Mouse (Mus musculus) embryonic facial prominence, embryonic 14.5 days (tissue): Measurements from ENCODE around the gene Pgs1. TPM values are rescaled to one million over a fixed set of nuclear protein-coding genes. Genes with fewer than 3 reads are reported as not detected.
A peak's percentile ranks its signal among the peaks of the same experiment; 100 is the strongest.

ENCODE experiments used
- ATAC-seq: fragments of 200-750 bp; cut with Nextera tagmentation; 2 replicates; pipeline ENCODE4 v1.8.0; 2017; ENCODE audit warnings: low read depth, moderate number of reproducible peaks, moderate TSS enrichment
- DNase-seq: peaks from one replicate; pipeline ENCODE4 v3.0.0-alpha.2; 2015; ENCODE audit warnings: low spot score
- H3K27ac ChIP-seq: fragments of 300-500 bp; sonication (generic); replicated peaks from 2 replicates; pipeline ENCODE4 v1.5.1; 2014; ENCODE audit warnings: low read depth, mild to moderate bottlenecking, low read length, moderate library complexity
- H3K27me3 ChIP-seq: fragments of 300-500 bp; sonication (generic); replicated peaks from 2 replicates; pipeline ENCODE4 v1.6.1; 2014; ENCODE audit warnings: low read length; ENCODE audit not compliant: control insufficient read depth, insufficient read depth
- H3K36me3 ChIP-seq: fragments of 300-500 bp; sonication (generic); 2 replicates; pipeline ENCODE4 v1.6.1; 2014; ENCODE audit warnings: low read length, mixed read lengths; ENCODE audit not compliant: control insufficient read depth, insufficient read depth
- H3K4me1 ChIP-seq: fragments of 300-500 bp; sonication (generic); 2 replicates; pipeline ENCODE4 v1.6.1; 2014; ENCODE audit warnings: antibody characterized with exemption, low read length; ENCODE audit not compliant: control insufficient read depth, insufficient read depth
- H3K4me2 ChIP-seq: fragments of 300-500 bp; sonication (generic); 2 replicates; pipeline ENCODE4 v1.6.1; 2014; ENCODE audit warnings: low read depth, mild to moderate bottlenecking, low read length, moderate library complexity, mixed read lengths
- H3K4me3 ChIP-seq: fragments of 300-500 bp; sonication (generic); 2 replicates; pipeline ENCODE4 v1.5.1; 2014; ENCODE audit warnings: low read depth, mild to moderate bottlenecking, low read length
- H3K9ac ChIP-seq: fragments of 300-500 bp; sonication (generic); 2 replicates; pipeline ENCODE4 v1.6.1; 2014; ENCODE audit warnings: low read depth, mild to moderate bottlenecking, low read length, moderate library complexity, mixed read lengths
- H3K9me3 ChIP-seq: fragments of 300-500 bp; sonication (generic); 2 replicates; pipeline ENCODE4 v1.6.1; 2016; ENCODE audit warnings: low read length; ENCODE audit not compliant: control insufficient read depth
- WGBS: fragments of 180-500 bp; shearing (Covaris S2); extraction: QIAGEN DNeasy Blood & Tissue Kit; methylation state at CpG from one replicate; pipeline ENCODE4 v1.1.7; 2014; 5-methylcytosine and 5-hydroxymethylcytosine counted together
- polyA plus RNA-seq: library from polyadenylated mRNA; unstranded; fragments of >200 nt; fragmentation: Nextera tagmentation; extraction: Ambion mirVana; gene quantifications from 2 replicates; pipeline ENCODE4 v1.2.1, GENCODE M21; 2014

Gene Pgs1
- polyA plus RNA-seq, 1 experiment from 2014 or later = 31.0 TPM

DNA sequence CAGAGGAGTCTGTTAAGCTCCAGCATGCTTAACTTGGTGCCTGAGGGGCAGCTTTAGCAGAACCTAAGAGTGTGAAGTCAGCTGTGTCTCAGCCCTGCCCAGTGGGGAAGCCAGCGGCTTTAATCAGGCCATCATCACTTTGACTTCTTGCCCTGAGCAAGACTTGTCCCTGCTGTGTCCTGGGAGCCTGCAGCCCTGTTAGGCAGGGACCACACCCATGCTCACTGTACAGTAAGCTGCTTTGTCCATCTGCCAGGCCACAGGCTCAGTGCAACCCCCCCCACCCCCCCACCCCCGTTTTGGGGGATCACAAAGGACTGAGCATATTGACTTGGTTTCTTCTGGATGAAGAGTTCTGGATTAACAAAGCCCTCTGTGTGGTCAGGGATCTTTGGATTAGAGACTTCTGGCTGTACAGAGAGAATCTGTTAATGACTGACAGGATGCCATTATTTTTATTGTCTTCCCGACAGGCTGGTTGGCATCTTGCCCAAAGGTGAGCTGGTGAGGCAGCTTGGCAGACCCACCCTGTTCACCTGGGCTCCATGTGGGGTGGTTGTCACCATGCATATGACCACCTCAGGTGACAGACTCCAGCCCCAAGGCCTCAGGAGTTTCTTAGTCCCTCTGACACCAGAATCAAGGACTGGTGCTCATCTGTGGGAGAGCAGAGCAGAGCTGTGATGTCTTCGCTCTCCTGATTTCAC, 23.9 kb downstream of the Pgs1 start:
- Histone ChIP-seq H3K4me1 (peaks cover 18% of the 10 kb centered on the region; the same call in 1 of the 2 replicates), H3K4me3 (no peak overlapping the region), H3K36me3 (peaks cover 31% of the 10 kb centered on the region), H3K27me3 (no peaks in the 10 kb centered on the region), H3K9me3 (no peaks in the 10 kb centered on the region), H3K4me2 (no peak overlapping the region), H3K27ac (no peak overlapping the region), H3K9ac (no peak overlapping the region)
- DNase-seq (no peak), ATAC-seq (peak; percentile 10; the same call in 1 of the 2 replicates)
- WGBS = 52% methylated on average over 4 of the region's 4 CpGs

DNA sequence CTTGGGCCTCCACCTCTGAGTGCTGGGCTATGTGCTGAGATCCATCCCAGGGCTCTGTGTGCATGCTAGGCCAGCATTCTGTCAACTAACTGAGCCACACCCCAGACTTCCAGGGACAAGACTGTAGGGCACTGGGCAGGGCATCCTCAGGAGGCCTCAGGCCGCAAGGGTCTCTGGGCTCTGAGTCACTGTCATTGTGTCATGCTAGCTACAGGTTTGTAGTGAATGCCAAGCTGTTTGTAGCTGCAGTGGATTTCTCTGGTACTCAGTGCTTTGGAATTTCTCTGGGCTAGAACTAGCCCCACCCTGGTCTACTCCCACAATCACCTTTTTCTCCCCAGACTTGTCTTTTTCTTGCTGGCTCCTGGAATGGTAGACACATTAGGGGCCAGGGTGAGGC, 26.5 kb downstream of the Pgs1 start:
- Histone ChIP-seq H3K36me3 (peaks cover 15% of the 10 kb centered on the region), H3K27ac (no peak overlapping the region), H3K9me3 (no peaks in the 10 kb centered on the region), H3K4me2 (no peak overlapping the region), H3K4me3 (no peak overlapping the region), H3K27me3 (no peaks in the 10 kb centered on the region), H3K9ac (no peak overlapping the region), H3K4me1 (peaks cover 14% of the 10 kb centered on the region; the same call in 1 of the 2 replicates)
- DNase-seq (no peak), ATAC-seq (no peak)
- 64% methylated on average over 1 of the region's 1 CpGs for WGBS

DNA sequence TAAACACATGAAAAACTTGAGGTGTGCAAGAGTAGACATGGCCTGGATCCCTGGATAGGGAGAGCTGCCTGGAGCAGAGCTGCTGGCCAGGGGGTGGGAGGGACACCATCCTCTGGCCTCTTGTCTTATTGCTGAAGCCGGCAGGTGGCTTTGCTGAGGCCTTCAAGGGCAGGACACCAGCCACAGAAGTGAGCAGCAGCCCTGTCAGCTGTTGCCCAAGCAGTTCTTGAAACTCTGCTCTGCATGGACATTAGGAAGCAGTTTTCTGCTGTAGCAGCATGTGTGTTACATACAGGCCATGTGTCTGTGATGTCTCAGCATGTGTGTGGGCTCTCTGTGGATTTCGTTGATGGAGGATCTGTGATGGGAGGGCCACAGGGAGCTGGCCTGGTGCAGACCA, 27.2 kb downstream of the Pgs1 start:
- DNase-seq (no peak), ATAC-seq (no peak)
- Histone ChIP-seq H3K27me3 (no peaks in the 10 kb centered on the region), H3K9me3 (0 out of 2 replicates have a peak, but pooled peaks cover 4% of the 10 kb centered on the region), H3K36me3 (peaks cover 22% of the 10 kb centered on the region), H3K4me2 (no peak overlapping the region), H3K4me3 (no peak overlapping the region), H3K4me1 (peaks cover 11% of the 10 kb centered on the region; the same call in 1 of the 2 replicates), H3K27ac (no peak overlapping the region), H3K9ac (0 out of 2 replicates have a peak overlapping the region, but pooled peaks have one; percentile 14)
- 68% methylated on average over 2 of the region's 2 CpGs for WGBS

DNA sequence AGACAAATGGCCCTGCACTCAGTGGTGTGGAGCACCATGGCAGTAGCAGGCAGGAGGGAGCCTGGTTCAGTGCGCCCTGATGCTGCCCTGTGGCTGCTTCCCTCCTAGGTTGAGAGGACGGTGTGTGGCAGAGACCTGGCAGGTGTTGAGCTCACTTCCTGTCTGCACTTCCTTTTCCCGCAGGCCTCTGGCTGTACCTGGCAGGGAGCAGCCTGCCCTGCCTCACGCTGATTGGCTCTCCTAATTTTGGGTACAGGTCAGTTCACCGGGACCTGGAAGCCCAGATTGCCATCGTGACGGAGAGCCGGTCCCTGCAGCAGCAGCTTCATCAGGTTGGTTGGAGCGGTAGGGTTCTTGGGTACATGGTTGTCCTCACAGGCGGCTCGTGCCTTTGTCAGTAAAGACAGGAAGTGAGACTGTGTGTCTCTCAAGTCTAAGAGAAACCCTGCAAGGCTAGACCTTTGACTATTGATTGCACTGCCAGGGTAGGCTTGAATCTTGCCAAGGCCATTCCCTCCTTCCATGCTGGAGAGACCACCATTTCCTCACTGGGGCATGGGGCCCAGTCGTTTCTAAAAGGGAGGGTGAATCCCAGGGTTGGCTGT, 28.4 kb downstream of the Pgs1 start:
- Histone ChIP-seq H3K36me3 (peaks cover 33% of the 10 kb centered on the region), H3K4me1 (peaks cover 5% of the 10 kb centered on the region; the same call in 1 of the 2 replicates), H3K9me3 (0 out of 2 replicates have a peak, but pooled peaks cover 5% of the 10 kb centered on the region), H3K9ac (no peak overlapping the region), H3K27ac (no peak overlapping the region), H3K4me2 (no peak overlapping the region), H3K27me3 (no peaks in the 10 kb centered on the region), H3K4me3 (no peak overlapping the region)
- ATAC-seq (no peak), DNase-seq (no peak)
- WGBS = 78% methylated on average over 12 of the region's 12 CpGs

DNA sequence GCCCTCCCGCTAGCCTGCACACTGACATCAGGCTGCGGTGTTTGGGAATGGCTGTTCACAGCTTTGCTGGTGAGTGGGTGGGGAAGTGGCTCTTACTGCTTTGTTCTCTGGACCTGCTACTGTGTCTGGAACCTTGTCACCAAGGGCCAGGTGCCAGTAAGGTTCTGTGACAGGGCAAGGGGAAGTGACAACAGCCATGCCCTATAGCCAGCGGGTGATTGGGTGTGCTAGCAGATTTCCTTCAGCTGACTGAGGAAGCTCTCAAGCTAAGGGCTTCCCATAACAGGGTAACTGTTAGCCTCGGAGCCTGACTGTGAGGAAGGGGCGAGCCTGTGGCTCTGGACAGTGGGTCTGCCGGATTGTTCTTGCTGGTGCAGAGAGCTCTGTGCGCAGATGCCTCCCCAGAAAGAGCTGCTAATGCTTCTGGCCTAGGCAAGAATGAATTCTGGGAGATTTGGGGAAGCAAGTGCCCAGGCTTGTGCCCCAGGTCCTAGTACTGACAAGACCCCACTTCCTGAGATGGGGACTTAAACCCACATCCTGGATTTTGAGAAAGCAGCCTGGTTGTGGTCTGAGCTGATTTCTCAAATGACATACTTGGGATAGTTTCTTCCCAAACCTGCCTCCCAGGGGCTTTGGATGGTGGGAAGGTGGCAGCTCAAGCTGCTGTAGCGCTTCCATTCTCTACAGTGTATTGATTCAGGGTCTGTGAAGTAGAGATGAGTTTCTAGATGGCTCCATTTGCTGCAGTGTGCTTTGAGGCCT, 29.5 kb downstream of the Pgs1 start:
- Histone ChIP-seq H3K4me3 (no peak overlapping the region), H3K27ac (no peak overlapping the region), H3K9ac (no peak overlapping the region), H3K4me2 (no peak overlapping the region), H3K27me3 (no peaks in the 10 kb centered on the region), H3K36me3 (peaks cover 38% of the 10 kb centered on the region), H3K4me1 (no peaks in the 10 kb centered on the region), H3K9me3 (0 out of 2 replicates have a peak, but pooled peaks cover 5% of the 10 kb centered on the region)
- ATAC-seq = no peak
- DNase-seq = no peak
- 83% methylated on average over 8 of the region's 8 CpGs for WGBS

DNA sequence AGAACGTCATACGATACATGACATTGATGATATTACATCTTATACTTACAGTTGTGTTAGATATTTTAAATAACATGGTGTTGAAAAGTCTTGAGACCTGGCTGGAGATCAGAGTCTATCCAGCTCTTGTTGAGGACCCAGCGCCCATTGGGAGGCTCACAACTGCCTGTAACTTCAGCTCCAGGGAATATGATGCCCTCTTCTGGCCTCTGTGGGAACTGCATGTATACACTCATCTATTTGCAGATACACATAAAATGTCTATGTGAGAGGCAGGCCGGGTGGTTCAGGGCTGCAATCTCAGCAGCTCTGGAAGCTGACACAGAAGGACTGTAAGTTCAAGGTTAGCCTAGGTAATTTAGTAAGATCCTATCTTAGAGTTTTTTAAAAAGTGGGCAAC, 32.2 kb downstream of the Pgs1 start:
- WGBS = 96% methylated on average over 4 of the region's 4 CpGs
- H3K36me3 ChIP-seq = peaks cover 47% of the 10 kb centered on the region
- no peak for ATAC-seq

DNA sequence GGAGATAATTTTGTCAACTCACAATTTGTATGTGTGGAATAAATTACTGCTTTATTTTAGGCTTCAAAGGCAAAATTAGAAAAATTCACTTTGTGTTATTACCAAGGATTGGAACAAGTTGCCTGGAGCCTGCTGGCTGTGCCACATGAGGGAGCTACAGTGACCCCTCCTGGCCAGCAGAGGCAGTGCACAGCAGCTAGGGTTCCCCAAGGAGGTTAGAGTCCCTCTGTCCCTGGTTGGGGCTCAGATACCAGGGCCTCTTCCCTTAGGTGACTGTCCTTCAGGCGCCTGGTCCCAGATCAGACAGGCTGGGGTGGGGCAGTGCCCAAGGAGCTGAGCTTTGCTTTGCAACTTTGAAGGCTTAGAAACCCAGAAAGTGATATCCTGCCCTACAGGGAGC, 35.7 kb downstream of the Pgs1 start:
- peak; percentile 67 for DNase-seq
- WGBS = 40% methylated on average over 1 of the region's 1 CpGs
- Histone ChIP-seq H3K27ac (no peak overlapping the region), H3K36me3 (peaks cover 61% of the 10 kb centered on the region), H3K27me3 (no peaks in the 10 kb centered on the region), H3K4me3 (no peak overlapping the region), H3K4me2 (no peak overlapping the region), H3K4me1 (no peaks in the 10 kb centered on the region), H3K9me3 (0 out of 2 replicates have a peak, but pooled peaks cover 5% of the 10 kb centered on the region), H3K9ac (no peak overlapping the region)
- ATAC-seq = peak; percentile 66; the same call in 1 of the 2 replicates

More for the DNA sequence above, 32.2 kb downstream of the Pgs1 start:
- Histone ChIP-seq H3K27ac (no peak overlapping the region), H3K4me2 (no peak overlapping the region), H3K4me1 (no peaks in the 10 kb centered on the region), H3K9ac (no peak overlapping the region), H3K27me3 (no peaks in the 10 kb centered on the region), H3K9me3 (0 out of 2 replicates have a peak, but pooled peaks cover 5% of the 10 kb centered on the region), H3K4me3 (no peak overlapping the region)
- DNase-seq = no peak

DNA sequence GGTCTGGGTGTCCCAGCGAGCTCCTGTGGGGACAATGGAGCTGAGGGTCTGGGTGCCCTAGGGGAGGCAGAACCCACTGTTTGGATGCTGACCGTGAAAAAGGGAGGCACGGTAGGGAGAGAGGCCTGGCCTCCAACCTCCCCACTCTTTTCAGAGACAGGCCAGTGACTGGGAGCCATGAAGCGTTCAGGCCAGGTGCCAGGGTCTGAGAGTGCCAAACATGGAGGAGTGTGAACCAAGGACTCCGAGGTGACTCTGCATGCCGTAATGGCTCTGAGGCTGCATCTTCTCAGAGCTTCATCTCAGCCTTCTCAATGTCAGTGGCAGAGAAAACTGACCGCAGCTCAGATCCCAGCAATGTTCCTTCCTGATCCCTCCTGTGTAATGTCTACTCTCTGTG, 37.4 kb downstream of the Pgs1 start:
- Histone ChIP-seq H3K4me2 (no peak overlapping the region), H3K9me3 (no peaks in the 10 kb centered on the region), H3K36me3 (peaks cover 53% of the 10 kb centered on the region), H3K4me3 (no peak overlapping the region), H3K4me1 (no peaks in the 10 kb centered on the region), H3K9ac (no peak overlapping the region), H3K27ac (no peak overlapping the region), H3K27me3 (no peaks in the 10 kb centered on the region)
- ATAC-seq (no peak), DNase-seq (no peak)
- 88% methylated on average over 7 of the region's 7 CpGs for WGBS
